In the genomic region with DNA sequence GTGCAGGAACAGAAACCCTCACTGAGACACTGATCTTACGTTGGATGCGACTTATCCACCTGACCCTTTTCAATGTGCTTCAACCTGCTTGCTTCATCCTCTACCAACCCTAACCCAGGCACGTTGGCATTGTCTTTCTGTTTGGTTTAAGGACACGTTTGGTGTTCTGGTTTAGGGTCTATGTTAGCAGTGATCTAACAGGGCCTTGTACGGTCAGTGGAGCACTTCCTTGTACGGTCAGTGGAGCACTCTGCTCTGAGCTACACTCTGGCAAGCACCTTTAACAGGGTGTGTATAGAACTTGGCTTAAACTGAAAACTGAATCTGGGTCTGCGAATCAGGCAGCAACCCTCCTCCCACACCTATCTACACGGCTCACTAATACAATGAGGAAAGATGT, we compare ENCODE assay signal across 33 mouse cellular contexts. TPM values are rescaled to one million over a fixed set of nuclear protein-coding genes. Genes with fewer than 3 reads are reported as not detected.
A peak's percentile ranks its signal among the peaks of the same experiment; 100 is the strongest.
DNase-seq lines count a peak whose midpoint lies in the region; ATAC-seq and TF ChIP-seq lines count a peak whose summit lies in the region.
"Had no signal": no experiment of that assay in that cellular context is flagged by ENCODE, and none has a peak within 500 bp of the region (broad histone marks: within the 10 kb centered on the region; RNA-seq: fewer than 3 reads in every experiment).

No protein-coding gene starts in this region.

- peaks cover 4% of the 10 kb centered on the region for H3K4me1 ChIP-seq in heart, embryonic 16.5 days (ENCODE audit: control insufficient read depth, insufficient read depth, low read length)
- H3K4me1 ChIP-seq in thymus, adult 2 months (replicated peaks; ENCODE audit: control insufficient read depth, insufficient read depth, low read length): peaks cover 49% of the 10 kb centered on the region
- H3K4me1 ChIP-seq: embryonic facial prominence, embryonic 12.5 days; heart, embryonic 15.5 days; hindbrain, embryonic 10.5 days; hindbrain, embryonic 13.5 days had no signal

- H3K9ac ChIP-seq in heart, embryonic 16.5 days (ENCODE audit: low read length): no peak overlapping the region
- H3K9ac ChIP-seq: embryonic facial prominence, embryonic 12.5 days; embryonic facial prominence, embryonic 15.5 days; forebrain, postnatal 0 days; heart, embryonic 15.5 days; hindbrain, embryonic 13.5 days had no signal

- H3K36me3 ChIP-seq in heart, embryonic 16.5 days (ENCODE audit: control insufficient read depth, insufficient read depth): peaks cover 38% of the 10 kb centered on the region
- peaks cover 21% of the 10 kb centered on the region for H3K36me3 ChIP-seq in thymus, adult 2 months (ENCODE audit: control insufficient read depth, insufficient read depth, low read length)

- no peak for DNase-seq in heart, postnatal 36 days
- DNase-seq in thymus, adult 2 months: no peak
- DNase-seq in thymus, postnatal 4 days: no peak
- DNase-seq in naive thymus-derived CD4-positive, alpha-beta T cell, adult 2 months (ENCODE audit: low read depth): peak; percentile 60
- DNase-seq in left cerebral cortex, postnatal 36 days (ENCODE audit: low spot score in 2 of 2): no peak
- DNase-seq: cerebellum, adult 11 months; cerebellum, adult 2 months; cerebellum, adult 9-11 months; cerebellum, postnatal 25 days; forebrain, postnatal 0 days; gastrocnemius, postnatal 25 days had no signal

- no peak for ATAC-seq in heart, embryonic 16.5 days (replicated peaks; ENCODE audit: extremely low read depth, insufficient read depth, low FRiP score)
- ATAC-seq: forebrain, embryonic 14.5 days; forebrain, postnatal 0 days; hindbrain, embryonic 16.5 days; inflammation-experienced regulatory T-cells, adult 6 months had no signal

- no peak for TF ChIP-seq POLR2A in thymus, adult 2 months (IDR thresholded peaks at IDR 0.05; ENCODE audit: control insufficient read depth, extremely low read depth, insufficient read depth, low read length, poor library complexity)

- no peaks in the 10 kb centered on the region for H3K27me3 ChIP-seq in heart, embryonic 16.5 days (ENCODE audit: control insufficient read depth, insufficient read depth, low read length)
- H3K27me3 ChIP-seq in thymus, adult 2 months (ENCODE audit: control insufficient read depth, insufficient read depth, low read length): no peaks in the 10 kb centered on the region
- H3K27me3 ChIP-seq: embryonic facial prominence, embryonic 12.5 days; embryonic facial prominence, embryonic 15.5 days; heart, embryonic 15.5 days; hindbrain, embryonic 13.5 days had no signal

- no peak for TF ChIP-seq CTCF in thymus, adult 2 months (IDR thresholded peaks at IDR 0.05; ENCODE audit: borderline replicate concordance, control insufficient read depth, extremely low read depth, insufficient read depth, low read length, poor library complexity)

- peak overlapping the region; percentile 11; the same call in 1 of the 2 replicates for H3K27ac ChIP-seq in heart, embryonic 16.5 days (ENCODE audit: low read length)
- H3K27ac ChIP-seq in thymus, adult 2 months (ENCODE audit: control insufficient read depth, insufficient read depth, low read length): peak overlapping the region; percentile 18
- H3K27ac ChIP-seq: embryonic facial prominence, embryonic 12.5 days; embryonic facial prominence, embryonic 15.5 days; hindbrain, embryonic 10.5 days; hindbrain, embryonic 13.5 days had no signal

- 94% methylated on average over 8 of the region's 8 CpGs for WGBS in heart, embryonic 16.5 days
- 95% methylated on average over 8 of the region's 8 CpGs for WGBS in thymus, adult 2 months

- no peaks in the 10 kb centered on the region for H3K9me3 ChIP-seq in heart, embryonic 16.5 days (replicated peaks; ENCODE audit: control insufficient read depth, low read length)
- H3K9me3 ChIP-seq: embryonic facial prominence, embryonic 12.5 days; embryonic facial prominence, embryonic 15.5 days; heart, embryonic 15.5 days; hindbrain, embryonic 10.5 days; hindbrain, embryonic 13.5 days had no signal

- intact Hi-C loops in heart, postnatal 36 days (cut with DNase I): no loop called here
- intact Hi-C loops in left cerebral cortex, postnatal 36 days (cut with DNase I): no loop called here

- H3K4me3 ChIP-seq in heart, embryonic 16.5 days (ENCODE audit: low read length): no peak overlapping the region
- no peak overlapping the region for H3K4me3 ChIP-seq in thymus, adult 2 months (ENCODE audit: control insufficient read depth, insufficient read depth, low read length)
- H3K4me3 ChIP-seq: embryonic facial prominence, embryonic 12.5 days; embryonic facial prominence, embryonic 15.5 days; heart, embryonic 15.5 days; hindbrain, embryonic 10.5 days; hindbrain, embryonic 13.5 days had no signal

- no peak overlapping the region for H3K4me2 ChIP-seq in heart, embryonic 16.5 days (ENCODE audit: low read depth, low read length)
- H3K4me2 ChIP-seq: embryonic facial prominence, embryonic 12.5 days; embryonic facial prominence, embryonic 15.5 days; heart, embryonic 11.5 days; heart, embryonic 15.5 days; hindbrain, embryonic 13.5 days had no signal

RNA-seq across cellular contexts. Expression of a gene that starts 18.6 kb away (rescaled TPM):
- 0.24 and 0.55 TPM in 2 replicates for polyA plus RNA-seq in heart, embryonic 16.5 days (2015; fragmentation: Nextera tagmentation; extraction: Ambion mirVana)
- total RNA-seq in heart, postnatal 36 days (2021): 1 to 10 TPM; 1.3 to 1.5 TPM
- 0.12 and 0.22 TPM in 2 replicates for polyA plus RNA-seq in thymus, adult 2 months (2012; rRNA removed)
- under 1 TPM; 0.15 to 0.25 TPM for total RNA-seq in left cerebral cortex, postnatal 36 days (2021)
- total RNA-seq: adrenal gland, postnatal 14 days; common myeloid progenitor, adult 5-6 weeks; forebrain, postnatal 0 days; MEL had no signal
- polyA plus RNA-seq: C2C12; forebrain, postnatal 0 days; inflammation-experienced regulatory T-cells, adult 6 months had no signal

RNA-seq across cellular contexts. Expression of a gene that starts 35.3 kb away (rescaled TPM):
- 76.2 and 77.2 TPM in 2 replicates for polyA plus RNA-seq in heart, embryonic 16.5 days (2015; fragmentation: Nextera tagmentation; extraction: Ambion mirVana)
- 10 to 100 TPM; 85.3 to 89.2 TPM for total RNA-seq in heart, postnatal 36 days (2021)
- polyA plus RNA-seq in thymus, adult 2 months (2012; rRNA removed): 138 and 151 TPM in 2 replicates
- total RNA-seq in left cerebral cortex, postnatal 36 days (2021): 10 to 100 TPM; 41.7 to 50.6 TPM

RNA-seq across cellular contexts. Expression of a gene that starts 57.1 kb away (rescaled TPM):
- polyA plus RNA-seq in heart, embryonic 16.5 days (2015; fragmentation: Nextera tagmentation; extraction: Ambion mirVana): not detected in 2 replicates
- total RNA-seq in heart, postnatal 36 days (2021): not detected
- not detected in 2 replicates for polyA plus RNA-seq in thymus, adult 2 months (2012; rRNA removed)
- not detected for total RNA-seq in left cerebral cortex, postnatal 36 days (2021)
- total RNA-seq: adrenal gland, adult 2 months; adrenal gland, postnatal 14 days; adrenal gland, postnatal 4 days; common myeloid progenitor, adult 5-6 weeks; forebrain, postnatal 0 days; gastrocnemius, adult 8-10 months; gastrocnemius, postnatal 25 days; heart, adult 18-20 months; heart, postnatal 25 days; MEL had no signal
- polyA plus RNA-seq: adrenal gland, adult 2 months; C2C12; cerebellum, adult 2 months; embryonic facial prominence, embryonic 12.5 days; embryonic facial prominence, embryonic 15.5 days; forebrain, embryonic 11.5 days; forebrain, embryonic 14.5 days; forebrain, postnatal 0 days; gonadal fat pad, adult 2 months; heart, embryonic 11.5 days; heart, embryonic 15.5 days; hindbrain, embryonic 10.5 days; hindbrain, embryonic 13.5 days; hindbrain, embryonic 16.5 days; inflammation-experienced regulatory T-cells, adult 6 months; intestine, embryonic 16.5 days had no signal
